Mouse (Mus musculus): Measurements from ENCODE around the gene Mpp2. TPM values are rescaled to one million over a fixed set of nuclear protein-coding genes. Genes with fewer than 3 reads are reported as not detected.

Mpp2 gene
- polyA plus RNA-seq (2016; fragmentation: Nextera tagmentation; extraction: Ambion mirVana) = 22.0 and 24.1 TPM in 2 replicates

DNA sequence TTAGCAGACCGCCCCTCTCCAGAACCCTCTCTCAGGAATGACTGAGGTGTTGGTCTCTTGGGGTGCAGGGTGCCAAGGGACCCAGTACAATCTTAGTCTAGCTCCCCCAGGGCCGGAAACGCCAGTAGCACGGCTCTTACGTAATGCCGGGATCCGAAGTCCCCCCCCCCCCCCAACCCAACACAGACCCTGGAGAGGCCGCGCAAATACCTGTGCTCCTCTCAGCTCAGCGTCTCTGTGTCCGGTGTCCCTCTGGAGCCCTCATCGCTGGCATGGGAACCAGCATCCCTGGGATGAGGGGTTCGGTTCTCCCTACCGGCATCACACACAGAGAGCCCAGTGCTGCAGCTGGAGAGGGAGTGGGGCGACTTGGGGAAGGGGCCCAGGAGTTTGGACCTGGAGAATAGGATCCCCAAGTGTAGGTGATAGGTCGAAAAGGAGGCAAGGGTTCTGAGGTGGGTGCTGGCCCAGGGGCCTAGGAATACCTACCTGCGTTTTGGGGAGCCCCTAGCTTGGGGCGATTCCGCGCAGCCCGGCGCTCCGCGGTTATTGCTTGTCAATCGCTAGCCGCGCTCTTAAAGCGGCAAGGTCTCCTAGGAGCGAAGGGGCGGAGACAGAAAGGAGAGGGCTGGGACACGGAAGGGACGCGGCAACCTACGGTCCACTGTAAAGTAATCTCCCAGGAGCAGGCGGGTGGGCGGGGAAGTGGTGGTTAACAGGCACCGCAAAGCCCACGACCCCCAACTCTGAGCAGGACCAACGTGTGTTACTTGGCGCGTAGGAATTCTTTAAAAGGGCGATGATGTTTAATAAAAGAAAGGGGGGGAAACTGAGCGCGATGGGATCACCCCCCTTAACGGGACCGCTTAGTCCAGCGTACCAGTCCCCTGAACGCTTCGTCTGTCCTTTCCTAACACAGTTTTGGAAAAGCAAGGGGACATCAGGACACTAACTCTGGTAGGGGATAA lies at the start of gene Mpp2:
Gene Mpp2 (minus strand): TSS at position 585 of the 968 bp plus-strand sequence.
- H3K36me3 ChIP-seq = no peaks in the 10 kb centered on the region
- H3K4me1 ChIP-seq = peaks cover 29% of the 10 kb centered on the region
- H3K4me2 ChIP-seq (replicated peaks) = peak within 1 kb of the TSS; percentile 80
- under 1% methylated on average over 49 of the region's 49 CpGs for WGBS
- H3K27me3 ChIP-seq = 0 out of 2 replicates have a peak, but pooled peaks cover 5% of the 10 kb centered on the region
- peak within 1 kb of the TSS; percentile 96 for H3K27ac ChIP-seq
- peak; percentile 57 for ATAC-seq (ENCODE audit: low FRiP score)
- peak within 1 kb of the TSS; percentile 75 for H3K9ac ChIP-seq
- peak within 1 kb of the TSS; percentile 62 for H3K4me3 ChIP-seq
- no peaks in the 10 kb centered on the region for H3K9me3 ChIP-seq (replicated peaks)

GRCm38 (mm10) chr11:102137625-102138446 lies 49.5 kb upstream of the Mpp2 start:
- Histone ChIP-seq H3K9me3 (replicated peaks) (no peaks in the 10 kb centered on the region), H3K4me1 (peaks cover 10% of the 10 kb centered on the region), H3K4me3 (0 out of 2 replicates have a peak overlapping the region, but pooled peaks have one; percentile 2), H3K4me2 (replicated peaks) (peak overlapping the region; percentile 49), H3K27ac (no peak overlapping the region), H3K9ac (0 out of 2 replicates have a peak overlapping the region, but pooled peaks have one; percentile 46), H3K27me3 (peaks cover 21% of the 10 kb centered on the region), H3K36me3 (no peaks in the 10 kb centered on the region)
- WGBS = 47% methylated on average over 13 of the region's 13 CpGs
- no peak for ATAC-seq (ENCODE audit: low FRiP score)

- Histone ChIP-seq H3K9me3 (replicated peaks) (no peaks in the 10 kb centered on the region), H3K27me3 (peaks cover 12% of the 10 kb centered on the region), H3K36me3 (no peaks in the 10 kb centered on the region), H3K27ac (no peak overlapping the region), H3K9ac (0 out of 2 replicates have a peak overlapping the region, but pooled peaks have one; percentile 13), H3K4me1 (peaks cover 10% of the 10 kb centered on the region), H3K4me2 (replicated peaks) (no peak overlapping the region), H3K4me3 (no peak overlapping the region)
- WGBS = 31% methylated on average over 4 of the region's 4 CpGs
- peak; percentile 53; the same call in 1 of the 2 replicates for ATAC-seq (ENCODE audit: low FRiP score)
Measured at GRCm38 (mm10) chr11:102134516-102134915, 46.2 kb upstream of the Mpp2 start.

- no peaks in the 10 kb centered on the region for H3K36me3 ChIP-seq
- no peak overlapping the region for H3K27ac ChIP-seq
- H3K27me3 ChIP-seq = 0 out of 2 replicates have a peak, but pooled peaks cover 8% of the 10 kb centered on the region
- WGBS = 89% methylated on average over 6 of the region's 6 CpGs
- no peak overlapping the region for H3K4me2 ChIP-seq (replicated peaks)
- H3K4me1 ChIP-seq = no peaks in the 10 kb centered on the region
- H3K4me3 ChIP-seq = no peak overlapping the region
- no peaks in the 10 kb centered on the region for H3K9me3 ChIP-seq (replicated peaks)
- H3K9ac ChIP-seq = no peak overlapping the region
- ATAC-seq (ENCODE audit: low FRiP score) = no peak
Measured at GRCm38 (mm10) chr11:102117386-102117785, 29.1 kb upstream of the Mpp2 start.

- Histone ChIP-seq H3K27ac (no peak overlapping the region), H3K36me3 (no peaks in the 10 kb centered on the region), H3K4me2 (replicated peaks) (no peak overlapping the region), H3K27me3 (0 out of 2 replicates have a peak, but pooled peaks cover 8% of the 10 kb centered on the region), H3K4me1 (no peaks in the 10 kb centered on the region), H3K9ac (no peak overlapping the region), H3K9me3 (replicated peaks) (no peaks in the 10 kb centered on the region), H3K4me3 (no peak overlapping the region)
- WGBS = 84% methylated on average over 8 of the region's 8 CpGs
- no peak for ATAC-seq (ENCODE audit: low FRiP score)
Measured at GRCm38 (mm10) chr11:102116241-102116640, 27.9 kb upstream of the Mpp2 start.

GRCm38 (mm10) chr11:102111576-102111975 lies 23.3 kb upstream of the Mpp2 start:
- no peaks in the 10 kb centered on the region for H3K36me3 ChIP-seq
- H3K4me3 ChIP-seq = no peak overlapping the region
- H3K9me3 ChIP-seq (replicated peaks) = no peaks in the 10 kb centered on the region
- peaks cover 42% of the 10 kb centered on the region for H3K27me3 ChIP-seq
- H3K27ac ChIP-seq = no peak overlapping the region
- no peak overlapping the region for H3K4me2 ChIP-seq (replicated peaks)
- 85% methylated on average over 5 of the region's 5 CpGs for WGBS
- no peak overlapping the region for H3K9ac ChIP-seq
- ATAC-seq (ENCODE audit: low FRiP score) = no peak
- H3K4me1 ChIP-seq = peaks cover 7% of the 10 kb centered on the region; the same call in 1 of the 2 replicates

- Histone ChIP-seq H3K36me3 (no peaks in the 10 kb centered on the region), H3K4me1 (peaks cover 7% of the 10 kb centered on the region; the same call in 1 of the 2 replicates), H3K9ac (no peak within 1 kb of the TSS; the same call in 1 of the 2 replicates), H3K27me3 (peaks cover 72% of the 10 kb centered on the region), H3K4me3 (0 out of 2 replicates have a peak within 1 kb of the TSS, but pooled peaks have one; percentile 4), H3K9me3 (replicated peaks) (no peaks in the 10 kb centered on the region), H3K27ac (no peak within 1 kb of the TSS), H3K4me2 (replicated peaks) (peak within 1 kb of the TSS; percentile 19; the same call in 1 of the 2 replicates)
- 12% methylated on average over 9 of the region's 9 CpGs for WGBS
- ATAC-seq (ENCODE audit: low FRiP score) = no peak
Measured at GRCm38 (mm10) chr11:102107732-102108131, 19.4 kb upstream of the Mpp2 start, which contains the start of gene Pyy. Pyy (minus strand) TSS chr11:102107832.

- Histone ChIP-seq H3K27me3 (peaks cover 77% of the 10 kb centered on the region), H3K4me1 (peaks cover 7% of the 10 kb centered on the region; the same call in 1 of the 2 replicates), H3K27ac (no peak overlapping the region), H3K4me3 (0 out of 2 replicates have a peak overlapping the region, but pooled peaks have one; percentile 4), H3K36me3 (no peaks in the 10 kb centered on the region), H3K4me2 (replicated peaks) (peak overlapping the region; percentile 19; the same call in 1 of the 2 replicates), H3K9me3 (replicated peaks) (no peaks in the 10 kb centered on the region), H3K9ac (no peak overlapping the region; the same call in 1 of the 2 replicates)
- no peak for ATAC-seq (ENCODE audit: low FRiP score)
- 2% methylated on average over 21 of the region's 21 CpGs for WGBS
Measured at GRCm38 (mm10) chr11:102106911-102107310, 18.6 kb upstream of the Mpp2 start.

DNA sequence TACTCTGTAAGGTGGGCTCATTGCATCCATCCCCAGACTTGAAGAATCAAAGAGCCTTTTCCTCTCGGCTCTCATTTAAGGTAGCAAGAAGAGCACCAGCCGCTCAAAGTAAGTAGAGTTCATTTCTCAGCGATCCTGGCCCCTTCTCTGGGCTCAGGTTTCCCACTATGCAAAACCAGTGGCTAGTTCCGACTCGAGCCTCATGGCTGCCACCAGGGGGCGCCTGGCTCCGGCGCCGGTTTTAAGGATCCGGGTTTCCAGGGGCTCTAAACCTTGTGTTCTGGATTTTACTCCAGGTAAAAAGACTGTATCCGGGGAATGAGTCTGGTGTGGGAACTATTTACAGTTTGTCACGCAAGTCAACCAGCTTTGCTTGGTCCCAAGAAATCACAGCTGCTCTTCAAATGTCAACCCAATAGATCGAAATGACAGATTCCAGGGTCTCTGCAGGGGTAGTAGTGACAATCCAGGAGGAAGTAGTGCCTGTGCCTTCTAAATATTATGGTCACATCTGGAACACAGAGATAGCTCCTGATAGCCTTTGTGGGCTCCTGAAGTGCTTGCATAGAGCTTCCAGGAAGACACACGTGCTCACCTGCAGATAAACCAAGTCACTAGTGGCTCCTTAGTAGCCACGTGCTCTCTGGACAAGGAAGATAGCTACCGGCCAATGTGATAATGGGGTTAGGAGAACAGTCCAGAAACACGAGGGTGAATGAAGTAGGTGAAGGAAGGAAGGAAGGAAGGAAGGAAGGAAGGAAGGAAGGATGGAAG lies 14.4 kb upstream of the Mpp2 start:
- H3K9ac ChIP-seq = no peak overlapping the region
- no peak overlapping the region for H3K27ac ChIP-seq
- peaks cover 7% of the 10 kb centered on the region; the same call in 1 of the 2 replicates for H3K4me1 ChIP-seq
- H3K4me2 ChIP-seq (replicated peaks) = no peak overlapping the region
- no peak for ATAC-seq (ENCODE audit: low FRiP score)
- WGBS = 19% methylated on average over 17 of the region's 17 CpGs
- H3K36me3 ChIP-seq = no peaks in the 10 kb centered on the region
- H3K4me3 ChIP-seq = no peak overlapping the region
- H3K9me3 ChIP-seq (replicated peaks) = no peaks in the 10 kb centered on the region
- H3K27me3 ChIP-seq = peaks cover 82% of the 10 kb centered on the region

GRCm38 (mm10) chr11:102101219-102101618 lies 12.9 kb upstream of the Mpp2 start, which contains the start of gene Ppy:
Ppy (minus strand) TSS chr11:102101319.
- no peak within 1 kb of the TSS for H3K4me3 ChIP-seq
- no peak within 1 kb of the TSS; the same call in 1 of the 2 replicates for H3K9ac ChIP-seq
- H3K36me3 ChIP-seq = no peaks in the 10 kb centered on the region
- peaks cover 13% of the 10 kb centered on the region for H3K4me1 ChIP-seq
- no peaks in the 10 kb centered on the region for H3K9me3 ChIP-seq (replicated peaks)
- H3K27ac ChIP-seq = no peak within 1 kb of the TSS
- WGBS = 75% methylated on average over 4 of the region's 4 CpGs
- H3K4me2 ChIP-seq (replicated peaks) = no peak within 1 kb of the TSS
- H3K27me3 ChIP-seq = peaks cover 70% of the 10 kb centered on the region
- no peak for ATAC-seq (ENCODE audit: low FRiP score)

DNA sequence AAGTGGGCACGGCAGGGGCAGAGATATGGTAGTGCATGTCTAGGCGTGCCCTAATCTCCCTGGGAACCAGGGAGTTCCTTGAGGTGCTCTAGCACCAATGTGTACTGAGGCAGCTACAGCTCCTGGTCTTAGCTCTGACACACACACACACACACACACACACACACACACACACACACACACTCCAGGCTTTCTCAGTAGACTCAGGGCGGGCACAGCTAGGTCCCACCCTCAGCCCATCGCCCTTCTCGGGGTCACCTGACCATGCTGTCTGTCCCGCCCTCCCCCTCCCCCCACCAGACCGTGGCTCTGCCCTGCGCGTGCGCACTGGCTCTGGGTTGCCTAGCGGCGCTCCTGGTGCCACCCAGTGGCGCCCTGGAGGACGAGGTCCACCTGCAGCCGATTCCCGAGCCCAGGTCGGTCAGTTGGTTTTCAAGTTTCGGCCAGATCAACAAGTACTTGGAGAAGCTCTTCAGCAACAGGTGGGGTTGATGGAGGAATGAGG lies 8.6 kb upstream of the Mpp2 start:
- H3K36me3 ChIP-seq = no peaks in the 10 kb centered on the region
- ATAC-seq (ENCODE audit: low FRiP score) = peak; percentile 88
- peaks cover 33% of the 10 kb centered on the region for H3K27me3 ChIP-seq
- H3K27ac ChIP-seq = no peak overlapping the region
- H3K9me3 ChIP-seq (replicated peaks) = no peaks in the 10 kb centered on the region
- WGBS = 8% methylated on average over 18 of the region's 18 CpGs
- H3K4me3 ChIP-seq = peak overlapping the region; percentile 11; the same call in 1 of the 2 replicates
- H3K4me1 ChIP-seq = peaks cover 13% of the 10 kb centered on the region
- H3K4me2 ChIP-seq (replicated peaks) = peak overlapping the region; percentile 50
- H3K9ac ChIP-seq = no peak overlapping the region
